Mouse (Mus musculus) cerebellum, postnatal 25 days (tissue): ENCODE measurements around the gene Gm29427.
A peak's percentile ranks its signal among the peaks of the same experiment; 100 is the strongest.
"Not testable (repeated sequence)": the region's sequence is repeated elsewhere in the genome, so short reads cannot be mapped to it uniquely, and the experiment has no call there.

Source experiments
- DNase-seq, 2 experiments: peaks; one replicate each; pipeline ENCODE4 v3.0.0; 2021; ENCODE audit warnings: mixed read lengths in 2 of 2

Gm29427 gene

DNA sequence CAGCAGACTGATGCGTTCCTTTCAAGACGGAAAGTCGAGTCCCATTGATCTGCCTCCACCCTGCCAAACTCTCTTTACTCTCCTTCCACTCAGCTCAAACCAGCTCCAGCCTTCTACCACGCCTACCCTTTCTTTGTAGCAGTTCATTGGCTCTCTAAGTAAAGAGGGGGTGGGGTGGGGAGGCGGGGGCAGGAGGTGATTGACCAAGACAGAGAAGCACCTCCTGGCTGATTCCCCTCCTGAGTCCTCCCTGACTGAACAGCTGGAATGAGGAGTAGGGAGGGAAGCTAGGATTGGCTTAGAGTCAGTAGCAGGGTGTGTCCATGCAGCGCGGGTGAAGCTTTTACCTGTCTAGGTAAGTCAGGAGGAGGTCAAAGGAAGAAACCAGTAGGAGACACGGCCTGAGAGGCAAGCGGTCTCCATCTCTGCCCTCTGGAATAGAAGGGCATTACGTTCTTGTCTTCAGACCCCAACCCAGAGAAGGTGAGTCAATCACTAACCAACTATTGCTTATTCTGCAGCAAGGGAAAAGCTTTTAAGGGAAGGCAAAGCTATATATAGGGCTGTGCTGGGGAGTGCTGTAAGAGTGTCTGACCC, 16.2 kb upstream of the Gm29427 start, which contains the start of gene AA986860:
AA986860 (plus strand) TSS at position 236 of the 597 bp plus-strand sequence.
- no peak for DNase-seq

DNA sequence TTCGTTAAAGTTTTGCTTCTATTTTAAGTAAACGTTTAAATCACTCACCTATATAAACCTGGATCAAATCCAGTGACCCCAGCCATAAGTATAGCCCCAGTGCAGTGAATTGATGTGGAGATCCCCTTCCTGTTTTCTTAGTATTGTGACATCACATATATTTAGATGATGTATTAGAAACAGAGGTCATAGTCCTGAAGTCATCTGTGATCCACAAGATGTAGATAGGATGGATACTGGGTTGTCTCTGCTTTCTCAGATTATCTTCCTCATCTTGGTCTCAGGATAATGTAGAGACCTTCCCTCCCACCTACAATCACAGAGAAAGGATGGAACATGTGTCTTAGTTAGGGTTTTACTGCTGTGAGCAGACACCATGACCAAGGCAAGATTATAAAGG, 13.6 kb upstream of the Gm29427 start, which contains the start of gene Pfkfb2:
Pfkfb2 (minus strand) TSS at position 101 of the 400 bp plus-strand sequence.
- no peak for DNase-seq

DNA sequence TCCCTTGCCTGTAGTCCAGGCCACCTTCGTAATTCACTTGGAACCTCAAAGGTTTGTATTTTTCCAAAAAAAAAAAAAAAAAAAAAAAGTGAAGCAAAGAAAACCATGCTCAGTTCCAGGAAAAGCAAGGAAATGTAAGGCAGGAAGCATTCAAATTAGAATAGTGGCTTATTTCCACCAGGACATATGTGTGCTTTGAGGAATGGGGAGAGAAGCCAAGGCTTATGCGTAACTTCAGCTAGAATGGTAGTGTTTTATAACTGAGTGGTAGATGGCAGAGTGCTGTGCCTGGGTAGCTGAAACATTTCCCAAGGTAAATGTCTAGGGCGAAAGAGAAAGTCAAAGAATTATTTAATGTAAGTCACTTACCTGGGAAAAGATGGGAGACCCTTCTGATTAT, 13.1 kb upstream of the Gm29427 start:
- no peak for DNase-seq

DNA sequence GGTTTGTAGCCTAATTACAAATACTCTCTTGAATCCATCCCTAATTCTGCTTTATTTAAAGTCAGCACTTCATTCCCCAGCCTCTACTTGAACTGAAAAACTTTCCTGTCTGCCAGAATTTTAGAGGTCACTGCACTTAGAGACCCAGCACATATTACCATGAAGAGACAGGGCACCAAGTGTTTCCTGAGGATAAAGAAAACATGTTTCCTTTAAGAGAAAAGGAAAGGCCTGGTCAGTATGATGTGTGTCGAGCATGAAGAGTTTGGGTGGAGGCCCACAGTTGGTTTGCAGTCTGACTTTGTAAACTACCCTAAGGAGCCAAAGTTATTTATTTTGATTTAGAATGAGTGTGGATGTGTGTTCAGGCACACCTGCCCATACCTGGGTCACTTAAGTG, 12.5 kb upstream of the Gm29427 start:
- DNase-seq, result no peak

DNA sequence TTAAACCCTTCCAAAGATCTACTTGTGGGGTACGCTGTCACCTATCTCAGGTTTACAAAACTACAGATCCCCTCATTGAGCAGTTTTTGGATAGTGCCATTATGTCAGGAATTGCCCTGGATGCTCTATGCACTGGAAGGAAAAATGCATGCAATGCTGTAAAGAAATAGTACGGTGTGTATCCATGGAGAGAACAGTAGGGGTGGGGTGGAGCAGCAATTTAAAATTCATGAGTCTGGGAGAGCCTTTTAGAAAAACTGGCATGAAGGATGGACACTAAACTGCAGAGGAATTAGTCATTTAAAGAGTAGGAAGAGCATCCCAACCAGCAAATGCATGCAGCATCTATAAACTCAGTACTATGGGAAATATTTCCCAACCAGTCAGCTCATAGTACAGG, 10.8 kb upstream of the Gm29427 start:
- no peak for DNase-seq

DNA sequence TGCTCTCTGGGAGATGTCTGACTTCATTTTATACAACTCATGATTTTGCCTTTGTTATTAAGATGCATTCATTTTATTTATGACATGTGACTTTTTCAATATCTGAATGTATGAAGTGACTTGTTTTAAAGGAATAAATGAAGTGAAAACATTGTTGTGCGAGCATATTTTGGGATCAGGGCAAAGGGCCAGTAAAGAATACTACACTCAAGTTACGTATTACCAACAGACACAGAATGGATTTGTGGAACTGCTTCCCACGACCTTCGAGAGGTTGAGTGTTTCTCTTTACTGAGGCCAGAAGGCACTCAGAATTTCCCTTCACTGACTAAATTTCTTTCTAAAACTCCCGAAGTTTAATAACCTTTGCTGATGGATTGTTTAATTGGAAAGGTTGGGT, 8.6 kb upstream of the Gm29427 start:
- DNase-seq, result no peak

DNA sequence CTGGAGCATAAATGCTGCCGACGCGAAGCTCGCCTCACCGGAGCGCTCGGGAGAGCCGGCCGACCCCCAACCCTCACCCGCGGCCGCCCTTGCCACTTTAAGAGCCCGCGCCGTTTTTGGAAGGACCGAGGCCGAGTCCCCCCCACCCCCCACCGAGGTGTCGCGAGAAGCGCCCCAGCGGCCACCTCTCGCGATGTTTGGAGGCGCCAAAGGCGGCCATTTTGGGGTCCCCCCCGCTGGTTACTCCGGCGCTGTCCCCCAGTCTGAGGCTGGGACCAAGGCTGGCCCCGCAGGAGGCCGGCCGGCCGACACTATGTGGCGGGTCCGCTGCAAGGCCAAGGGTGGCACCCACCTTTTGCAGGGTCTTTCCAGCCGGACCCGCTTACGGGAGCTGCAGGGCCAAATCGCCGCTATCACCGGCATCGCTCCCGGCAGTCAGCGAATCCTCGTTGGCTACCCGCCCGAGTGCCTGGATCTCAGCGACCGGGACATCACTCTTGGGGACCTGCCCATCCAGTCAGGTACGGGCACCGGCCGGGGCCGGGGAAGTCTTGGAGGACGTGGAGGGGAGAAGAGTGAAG, 1.8 kb upstream of the Gm29427 start, which contains the start of gene Yod1:
Yod1 (plus strand) TSS at position 37 of the 581 bp plus-strand sequence.
- peak; percentile 98 for DNase-seq

DNA sequence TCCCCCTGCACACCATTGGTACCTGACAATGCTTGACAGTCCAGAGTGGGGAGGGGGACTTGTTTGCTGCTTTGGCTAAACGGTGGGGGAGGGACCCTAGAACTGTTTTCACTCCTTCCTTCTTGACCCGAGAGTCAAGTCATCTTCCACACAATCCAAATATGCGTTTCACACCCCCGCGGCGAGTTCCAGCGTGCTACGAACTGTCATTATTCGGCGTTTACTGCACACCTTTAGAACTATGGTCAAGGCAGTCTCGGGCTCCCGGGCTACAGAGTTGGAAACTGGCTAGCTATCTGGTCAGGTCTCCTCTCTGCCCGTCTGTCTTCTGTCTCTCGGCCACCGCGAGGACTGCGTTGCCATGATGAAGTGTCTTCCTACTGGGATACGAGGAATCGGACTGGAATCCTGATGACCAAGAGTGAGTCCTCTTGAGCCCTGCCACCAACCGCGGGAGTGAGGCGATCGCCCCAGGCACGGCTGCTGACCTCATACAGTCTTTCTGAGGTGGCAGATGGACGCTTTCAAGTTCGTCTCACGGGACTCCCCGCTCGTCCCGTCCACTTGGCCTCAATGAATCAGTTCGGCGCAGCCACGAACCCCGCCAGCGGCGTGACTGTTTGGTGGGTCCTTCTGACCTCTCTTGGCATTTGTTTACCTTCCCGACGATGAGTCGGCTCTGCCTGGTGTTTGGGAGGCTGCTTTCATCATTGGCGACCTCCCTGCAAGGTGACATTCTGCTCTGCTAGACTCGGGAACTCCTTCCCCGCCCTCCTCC, 1.1 kb upstream of the Gm29427 start:
- DNase-seq, result peak in 1 of 2 experiments; percentile 71

DNA sequence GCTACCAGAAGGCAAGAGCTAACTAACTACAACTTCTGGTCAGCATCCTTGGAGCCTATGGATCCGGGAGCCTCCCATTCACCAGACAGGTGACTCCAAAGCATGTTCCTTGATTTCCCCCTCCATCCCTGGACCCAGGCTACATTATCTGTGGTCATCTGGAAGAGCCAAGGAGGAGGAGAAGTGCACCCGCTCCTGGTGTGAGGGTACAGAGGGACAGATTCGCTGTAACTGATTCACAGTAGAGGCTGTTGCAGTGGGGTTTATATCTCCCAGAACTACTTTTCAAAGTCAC, 566 bp upstream of the Gm29427 start:
- no peak for DNase-seq

DNA sequence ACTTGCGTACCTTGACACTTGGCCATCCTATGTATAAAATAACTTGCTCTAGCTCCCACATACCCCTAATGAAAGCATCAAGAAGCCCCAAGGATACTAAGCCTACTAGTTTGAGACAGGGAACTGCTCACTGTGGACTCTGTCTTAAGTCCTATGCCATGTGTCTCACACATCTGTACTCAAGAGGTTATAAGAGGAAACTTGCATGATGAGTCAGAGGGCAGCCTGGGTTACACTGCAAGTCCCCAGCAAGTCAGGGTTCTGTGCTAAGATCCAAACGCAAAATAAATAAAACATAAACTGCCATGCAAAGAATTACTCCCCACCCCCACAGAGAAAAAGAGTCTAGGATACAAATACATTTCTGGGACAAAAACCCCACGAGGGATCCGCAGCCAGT, 1.6 kb downstream of the Gm29427 start:
- DNase-seq, result no peak

DNA sequence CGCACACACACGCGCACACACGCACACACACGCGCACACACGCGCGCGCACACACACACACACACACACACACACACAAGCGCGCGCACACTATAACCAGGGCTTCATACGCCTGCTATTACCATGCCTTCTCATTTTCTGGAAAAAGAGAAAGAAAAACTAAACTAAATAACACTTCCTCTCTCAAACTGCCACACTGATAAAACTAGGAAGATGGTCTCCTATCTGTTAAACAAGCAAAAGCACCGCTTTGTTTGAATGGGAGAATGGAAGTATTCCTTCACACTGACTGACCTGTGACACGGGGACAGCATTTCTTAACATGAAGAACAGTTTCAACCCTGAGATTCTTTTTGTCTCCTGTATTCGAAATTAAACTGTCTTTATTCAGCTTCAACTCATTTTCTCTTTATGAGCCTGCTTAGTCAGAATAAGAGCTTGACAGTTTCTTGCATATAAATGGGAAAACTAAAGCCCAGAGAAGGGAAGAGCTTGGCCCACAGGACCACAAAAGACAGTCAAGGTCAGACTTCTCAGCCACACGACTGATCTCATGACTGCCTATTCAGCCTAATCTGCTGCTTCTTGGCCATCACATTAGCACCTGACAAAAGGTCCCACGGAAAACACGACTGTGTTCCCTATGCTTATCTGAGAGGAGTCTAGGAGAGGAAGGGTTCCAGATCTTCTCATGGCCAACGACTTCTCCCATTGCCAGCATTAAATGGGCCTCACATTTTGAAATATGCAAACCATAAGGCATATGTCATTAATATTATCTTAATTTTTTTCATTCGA, 5.1 kb downstream of the Gm29427 start:
- no peak for DNase-seq

DNA sequence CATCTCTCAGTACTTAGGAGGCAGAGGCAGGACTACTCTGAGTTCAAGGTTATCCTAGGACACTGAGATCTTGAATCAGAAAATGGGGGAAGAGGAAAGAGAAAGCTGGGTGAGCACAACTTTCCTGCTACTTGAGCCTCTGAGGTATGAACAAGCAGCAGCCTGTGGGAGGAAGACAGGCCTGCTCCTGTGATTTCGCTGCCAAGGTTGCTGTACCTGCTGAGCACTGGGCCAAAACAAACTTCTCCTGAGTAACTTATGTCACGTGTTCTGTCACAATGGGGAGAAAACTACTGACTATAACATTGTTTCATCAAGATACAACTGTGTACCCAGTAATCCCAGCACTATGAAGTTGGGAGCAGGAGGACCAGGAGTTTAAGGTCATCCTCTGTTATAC, 12.0 kb downstream of the Gm29427 start:
- no peak for DNase-seq

DNA sequence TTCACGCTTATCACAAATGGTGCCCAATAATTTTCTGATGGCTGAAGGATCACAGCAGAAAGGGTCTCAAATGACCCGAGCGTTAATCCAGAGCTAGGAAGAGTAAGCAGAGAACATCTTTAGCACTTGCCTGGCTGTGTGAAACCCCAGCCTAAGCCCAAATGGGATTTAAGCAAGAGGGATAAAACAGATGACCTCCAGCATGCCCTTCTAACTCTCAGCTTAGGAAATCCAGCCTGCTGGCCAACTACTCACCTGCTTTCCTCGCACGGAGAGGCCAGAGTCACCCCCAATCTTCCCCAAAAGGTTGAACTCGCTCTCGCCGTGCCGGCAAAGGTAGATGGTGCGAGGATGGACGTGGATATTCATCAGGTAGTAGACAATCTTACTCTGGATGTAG, 13.6 kb downstream of the Gm29427 start:
- DNase-seq, result no peak

DNA sequence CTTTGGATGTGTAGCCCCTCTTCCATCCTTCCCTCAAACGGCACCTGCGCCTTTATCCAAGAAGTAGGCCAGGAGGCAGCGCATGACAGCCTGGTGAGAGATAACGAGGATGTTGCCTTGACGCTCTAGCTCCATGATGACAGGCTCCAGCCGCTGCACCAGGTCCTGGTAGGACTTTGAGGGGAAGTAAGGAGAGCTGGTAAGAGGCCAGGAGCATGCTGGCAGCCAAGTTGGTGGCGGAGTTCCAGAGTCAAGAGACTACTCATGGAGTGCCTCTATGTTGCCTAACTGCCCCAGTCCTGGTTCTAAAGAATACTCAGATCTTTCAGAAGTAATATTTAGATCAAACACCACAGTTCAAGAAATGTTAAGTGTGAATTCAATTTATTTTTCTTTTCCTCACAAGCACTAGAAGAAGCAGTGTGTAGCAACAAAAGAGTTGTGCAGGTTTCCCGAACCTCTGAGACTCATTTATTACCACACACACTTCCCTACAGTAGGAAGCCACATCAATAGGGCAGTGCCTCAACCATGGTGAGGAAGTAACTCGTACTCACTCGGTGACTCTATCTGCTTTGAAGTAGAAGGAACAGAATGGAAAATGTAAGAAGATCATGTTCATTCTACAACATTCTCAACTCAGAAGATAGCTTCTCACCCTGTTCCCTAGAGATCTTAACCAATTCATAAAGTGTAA, 15.5 kb downstream of the Gm29427 start:
- DNase-seq, result peak; percentile 64 to 78

DNA sequence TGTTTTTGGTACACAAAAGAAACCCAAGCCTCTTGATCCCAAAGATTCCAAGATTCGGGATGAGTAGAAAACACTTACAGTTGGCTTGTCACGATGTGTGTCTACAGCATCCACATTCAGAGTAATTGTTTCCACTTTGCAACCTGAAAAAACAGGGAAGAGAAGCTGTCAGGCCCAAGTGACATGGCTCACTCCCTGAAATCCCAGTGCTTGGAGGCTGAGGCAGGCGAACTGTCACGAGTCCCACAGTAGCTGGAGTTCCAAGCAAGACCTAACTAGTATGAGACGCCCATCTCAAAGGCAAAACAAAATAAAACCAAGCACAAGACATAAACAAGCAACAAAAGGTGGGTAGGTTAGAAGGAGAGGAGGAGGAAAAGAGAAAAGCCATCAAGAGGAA, 17.0 kb downstream of the Gm29427 start:
- no peak for DNase-seq

DNA sequence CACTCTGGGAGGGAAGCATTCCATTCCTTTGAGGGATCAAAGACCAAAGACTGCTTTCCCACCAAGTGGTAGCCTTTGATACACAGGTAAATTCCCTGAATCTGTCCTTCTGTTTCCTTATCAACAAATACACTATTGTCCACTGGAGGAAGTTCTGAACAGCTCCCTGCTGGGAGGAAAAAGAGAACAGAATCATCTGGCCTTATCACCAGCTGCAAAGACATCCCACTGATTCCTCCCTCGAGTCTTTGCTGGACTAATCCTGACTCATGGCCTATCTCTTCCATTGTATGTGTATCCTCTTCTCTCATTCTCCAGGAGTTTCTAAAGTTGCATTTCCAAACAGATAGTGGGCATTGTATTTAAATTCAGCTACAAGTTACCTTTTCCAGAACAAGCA, 31.7 kb downstream of the Gm29427 start:
- DNase-seq, result no peak

DNA sequence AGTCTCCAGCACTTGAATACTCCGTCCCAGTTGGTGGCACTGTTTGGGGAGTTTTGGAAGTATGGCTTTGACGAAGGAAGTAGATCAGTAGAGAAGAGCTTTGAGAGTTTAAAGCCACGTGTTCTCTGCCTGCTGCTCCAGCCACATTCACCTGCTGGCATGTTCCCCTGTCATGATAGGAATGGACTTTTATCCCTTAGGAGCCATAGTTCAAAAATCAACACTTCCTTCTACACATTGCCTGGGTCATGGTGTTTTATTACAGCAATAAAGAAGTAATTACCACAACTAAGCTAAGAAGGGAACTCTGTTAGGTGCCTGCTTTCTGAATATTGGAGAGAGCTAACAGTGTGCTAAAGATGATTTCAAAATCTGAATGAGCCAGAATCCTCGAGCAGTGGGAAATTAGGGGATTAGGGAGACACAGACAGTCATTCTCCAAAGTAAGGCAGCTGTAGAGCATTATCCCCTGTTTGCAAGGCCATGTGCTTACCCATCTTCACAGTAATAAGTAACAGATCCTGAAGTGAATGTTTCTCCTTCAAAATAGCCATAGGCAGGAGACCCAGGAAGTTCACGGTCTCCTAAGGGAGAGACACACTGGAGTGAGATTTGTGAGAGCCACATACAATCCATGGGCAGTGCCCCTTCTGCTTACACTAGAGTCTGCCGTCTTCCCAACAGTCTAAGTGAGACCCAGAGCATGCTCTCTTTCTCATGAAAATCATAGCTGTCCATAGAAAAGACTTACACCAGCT, 33.8 kb downstream of the Gm29427 start:
- DNase-seq, result no peak

DNA sequence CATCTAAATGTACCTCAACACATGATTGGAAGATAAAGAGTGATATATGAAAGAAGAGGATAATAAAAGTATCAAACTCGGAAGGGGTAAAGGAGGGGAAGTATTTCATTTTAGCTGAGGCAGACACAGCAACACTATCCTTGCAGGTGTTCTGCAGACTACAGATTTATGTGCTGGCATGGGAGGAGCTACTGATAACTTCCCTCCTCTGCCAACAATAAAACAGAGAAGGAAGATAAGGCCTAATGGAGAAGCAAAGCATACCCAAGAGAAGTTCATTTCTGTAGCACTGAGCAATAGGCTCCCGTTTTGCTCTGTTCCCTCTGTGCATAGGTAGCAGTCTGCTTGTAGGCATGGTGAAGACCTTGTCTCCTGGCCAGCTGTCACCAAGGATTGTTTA, 34.5 kb downstream of the Gm29427 start:
- DNase-seq, result no peak

DNA sequence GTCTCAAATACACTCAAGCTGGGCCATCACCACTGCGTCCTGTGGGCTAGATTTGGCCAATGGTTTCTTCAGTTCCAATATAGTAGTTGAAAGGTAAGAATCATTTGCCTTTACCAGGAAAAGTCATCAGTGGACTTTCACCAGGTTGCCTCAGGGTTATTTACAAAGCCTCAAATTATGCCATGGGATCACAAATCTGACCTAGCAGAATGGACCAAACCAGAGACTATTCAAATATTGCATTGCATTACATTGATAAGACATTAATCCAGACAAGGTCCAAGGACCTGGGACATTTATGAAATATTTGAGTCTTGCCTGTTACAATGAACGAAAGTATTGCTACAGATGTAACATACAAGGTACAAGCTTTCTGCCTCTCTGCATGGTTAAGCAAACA, 37.0 kb downstream of the Gm29427 start:
- DNase-seq, result no peak

DNA sequence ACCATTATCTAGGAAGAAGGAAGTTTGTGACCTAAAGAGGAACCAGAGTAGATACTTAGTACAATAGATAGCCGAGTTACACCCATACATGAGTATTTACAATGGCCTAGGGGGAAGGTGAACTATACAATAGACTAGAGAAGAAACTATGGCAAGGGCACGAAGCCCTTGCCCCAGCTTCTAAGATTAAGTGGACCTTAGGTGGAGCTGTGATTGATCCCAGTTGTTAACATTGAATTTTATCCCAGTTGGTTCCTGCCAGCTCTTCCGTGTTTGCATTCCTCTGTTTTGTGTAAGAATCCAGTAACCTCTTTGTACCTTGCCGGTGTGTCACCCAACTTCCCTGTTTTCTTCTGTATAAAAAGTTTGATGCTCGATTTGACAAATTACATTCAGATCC, 52.0 kb downstream of the Gm29427 start:
- not testable (repeated sequence) for DNase-seq

DNA sequence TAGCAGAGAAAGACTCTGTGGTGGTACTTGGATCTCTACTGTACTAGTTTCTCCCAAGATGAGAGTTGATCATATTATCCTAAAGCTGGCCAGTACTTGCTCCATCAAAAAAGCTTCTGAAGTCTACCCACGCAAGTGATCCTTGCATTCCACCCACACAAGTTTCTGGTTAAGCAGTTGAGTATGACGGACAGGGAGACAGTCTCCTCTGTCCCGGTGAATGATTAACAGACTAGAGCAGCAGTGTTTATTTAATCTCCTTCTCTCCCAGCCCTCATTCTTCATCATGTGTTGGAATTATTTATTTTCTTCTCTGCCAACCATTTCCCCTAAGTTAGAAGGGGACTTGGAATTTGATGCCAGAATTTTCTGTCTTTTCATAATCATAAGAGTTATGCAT, 54.1 kb downstream of the Gm29427 start, which contains the start of gene C4bp:
C4bp (minus strand) TSS at position 179 of the 400 bp plus-strand sequence.
- no peak for DNase-seq

DNA sequence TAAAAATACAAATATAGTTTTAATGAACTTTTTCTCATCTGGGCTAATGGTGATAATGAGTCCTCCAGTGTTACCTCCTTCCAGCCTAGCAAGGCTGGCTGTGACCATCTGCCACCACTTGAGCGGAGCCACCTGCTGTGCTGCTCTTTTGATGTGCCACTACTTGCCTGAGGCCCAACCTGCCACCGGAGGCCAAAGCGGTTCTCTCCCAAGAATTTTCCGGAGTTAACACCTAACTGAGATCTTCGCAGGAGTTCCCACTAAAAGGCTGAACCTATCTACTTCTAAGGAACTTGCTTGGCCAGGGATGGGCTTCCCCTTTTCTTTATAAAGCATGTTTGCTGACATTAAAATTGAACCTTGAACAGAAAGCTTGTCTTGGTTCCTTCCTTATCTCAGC, 56.0 kb downstream of the Gm29427 start:
- peak; percentile 28 to 49 for DNase-seq
